ENCODE assay signal across 8 mouse cellular contexts in genomic region chr1:86433359-86433758, GRCm38 (mm10). TPM values are rescaled to one million over a fixed set of nuclear protein-coding genes. Genes with fewer than 3 reads are reported as not detected.
DNase-seq lines count a peak whose midpoint lies in the region; ATAC-seq lines count a peak whose summit lies in the region.

No protein-coding gene starts in this region.

- H3K4me1 ChIP-seq in heart, embryonic 13.5 days: peaks cover 53% of the 10 kb centered on the region
- peaks cover 9% of the 10 kb centered on the region; the same call in 1 of the 2 replicates for H3K4me1 ChIP-seq in brown adipose tissue, adult 24 weeks (ENCODE audit: control insufficient read depth, insufficient read depth, insufficient read length, low read length)
- H3K4me1 ChIP-seq in hindbrain, embryonic 11.5 days (replicated peaks; ENCODE audit: control insufficient read depth, insufficient read depth, low read length): peaks cover 17% of the 10 kb centered on the region
- peaks cover 24% of the 10 kb centered on the region for H3K4me1 ChIP-seq in midbrain, embryonic 11.5 days (ENCODE audit: control insufficient read depth, insufficient read depth, low read length)

- ATAC-seq in heart, embryonic 13.5 days (ENCODE audit: extremely low read depth, insufficient number of reproducible peaks, low FRiP score, low TSS enrichment): no peak
- ATAC-seq in hindbrain, embryonic 11.5 days (ENCODE audit: low FRiP score): no peak
- no peak for ATAC-seq in midbrain, embryonic 11.5 days (ENCODE audit: low FRiP score)
- no peak for ATAC-seq in inflammation-experienced regulatory T-cells, adult 6 months

- DNase-seq in heart, adult 8-10 months (ENCODE audit: low spot score): no peak
- DNase-seq in hindbrain, embryonic 11.5 days (ENCODE audit: low spot score): no peak
- DNase-seq in midbrain, embryonic 11.5 days (ENCODE audit: low spot score, missing footprints): no peak
- no peak for DNase-seq in adrenal gland, adult 18-20 months (ENCODE audit: low spot score in 2 of 2)
- DNase-seq in left cerebral cortex, adult 8-10 months (ENCODE audit: low spot score in 2 of 2): no peak

- no peaks in the 10 kb centered on the region for H3K27me3 ChIP-seq in heart, embryonic 13.5 days (replicated peaks)
- no peaks in the 10 kb centered on the region for H3K27me3 ChIP-seq in hindbrain, embryonic 11.5 days (ENCODE audit: control insufficient read depth, insufficient read depth, low read length)
- no peaks in the 10 kb centered on the region for H3K27me3 ChIP-seq in midbrain, embryonic 11.5 days (ENCODE audit: control insufficient read depth, insufficient read depth, low read length)

- 75% methylated on average over 7 of the region's 7 CpGs for WGBS in heart, embryonic 13.5 days
- WGBS in hindbrain, embryonic 11.5 days: 81% methylated on average over 7 of the region's 7 CpGs
- WGBS in midbrain, embryonic 11.5 days: 81% methylated on average over 7 of the region's 7 CpGs

- H3K36me3 ChIP-seq in heart, embryonic 13.5 days: no peaks in the 10 kb centered on the region
- no peaks in the 10 kb centered on the region for H3K36me3 ChIP-seq in hindbrain, embryonic 11.5 days (ENCODE audit: control insufficient read depth, insufficient read depth, low read length)
- no peaks in the 10 kb centered on the region for H3K36me3 ChIP-seq in midbrain, embryonic 11.5 days (ENCODE audit: control insufficient read depth, insufficient read depth, low read length)

- H3K4me3 ChIP-seq in heart, embryonic 13.5 days: 0 out of 2 replicates have a peak overlapping the region, but pooled peaks have one; percentile 47
- H3K4me3 ChIP-seq in brown adipose tissue, adult 24 weeks (ENCODE audit: insufficient read depth, low read depth, low read length): no peak overlapping the region
- H3K4me3 ChIP-seq in hindbrain, embryonic 11.5 days (ENCODE audit: low read depth, low read length): no peak overlapping the region
- H3K4me3 ChIP-seq in midbrain, embryonic 11.5 days (ENCODE audit: low read depth, low read length): no peak overlapping the region

- H3K9ac ChIP-seq in heart, embryonic 13.5 days: peak overlapping the region; percentile 83
- no peak overlapping the region for H3K9ac ChIP-seq in hindbrain, embryonic 11.5 days (ENCODE audit: low read depth, low read length)
- peak overlapping the region; percentile 70; the same call in 1 of the 2 replicates for H3K9ac ChIP-seq in midbrain, embryonic 11.5 days (ENCODE audit: low read length)

- no peaks in the 10 kb centered on the region for H3K9me3 ChIP-seq in heart, embryonic 13.5 days
- H3K9me3 ChIP-seq in hindbrain, embryonic 11.5 days (ENCODE audit: control insufficient read depth, low read length): no peaks in the 10 kb centered on the region
- H3K9me3 ChIP-seq in midbrain, embryonic 11.5 days (ENCODE audit: control insufficient read depth, low read length): no peaks in the 10 kb centered on the region

- peak overlapping the region; percentile 69 for H3K4me2 ChIP-seq in heart, embryonic 13.5 days
- no peak overlapping the region for H3K4me2 ChIP-seq in hindbrain, embryonic 11.5 days (replicated peaks; ENCODE audit: low read depth, low read length)
- H3K4me2 ChIP-seq in midbrain, embryonic 11.5 days: no peak overlapping the region

- H3K27ac ChIP-seq in heart, embryonic 13.5 days (replicated peaks): peak overlapping the region; percentile 97
- peak overlapping the region; percentile 93 for H3K27ac ChIP-seq in brown adipose tissue, adult 24 weeks (replicated peaks; ENCODE audit: low read depth, low read length)
- peak overlapping the region; percentile 99 for H3K27ac ChIP-seq in hindbrain, embryonic 11.5 days (ENCODE audit: low read depth, low read length)
- H3K27ac ChIP-seq in midbrain, embryonic 11.5 days (ENCODE audit: low read depth, low read length): peak overlapping the region; percentile 100

RNA-seq across cellular contexts. Expression of gene Tex44, which starts 7.2 kb away (rescaled TPM):
- not detected in 2 replicates for polyA plus RNA-seq in heart, embryonic 13.5 days (2015; fragmentation: Nextera tagmentation; extraction: Ambion mirVana)
- not detected for total RNA-seq in heart, adult 8-10 months (2022)
- polyA plus RNA-seq in brown adipose tissue, adult 24 weeks (2012; ENCODE audit: insufficient read depth, insufficient read length, missing spikeins): not detected in 2 replicates
- 0.15 TPM in 1 of 2 replicates, not detected in the other for polyA plus RNA-seq in hindbrain, embryonic 11.5 days (2014; fragmentation: Nextera tagmentation; extraction: Ambion mirVana)
- polyA plus RNA-seq in midbrain, embryonic 11.5 days (2014; fragmentation: Nextera tagmentation; extraction: Ambion mirVana): not detected in 2 replicates
- not detected for total RNA-seq in adrenal gland, adult 18-20 months (2021)
- not detected for total RNA-seq in left cerebral cortex, adult 8-10 months (2022)
- polyA plus RNA-seq in inflammation-experienced regulatory T-cells, adult 6 months (2017; shearing (Covaris generic)): not detected

RNA-seq across cellular contexts. Expression of gene Nmur1, which starts 7.3 kb away (rescaled TPM):
- not detected in 2 replicates for polyA plus RNA-seq in heart, embryonic 13.5 days (2015; fragmentation: Nextera tagmentation; extraction: Ambion mirVana)
- not detected for total RNA-seq in heart, adult 8-10 months (2022)
- not detected in 2 replicates for polyA plus RNA-seq in brown adipose tissue, adult 24 weeks (2012; ENCODE audit: insufficient read depth, insufficient read length, missing spikeins)
- not detected in 2 replicates for polyA plus RNA-seq in hindbrain, embryonic 11.5 days (2014; fragmentation: Nextera tagmentation; extraction: Ambion mirVana)
- polyA plus RNA-seq in midbrain, embryonic 11.5 days (2014; fragmentation: Nextera tagmentation; extraction: Ambion mirVana): not detected in 2 replicates
- total RNA-seq in adrenal gland, adult 18-20 months (2021): not detected
- total RNA-seq in left cerebral cortex, adult 8-10 months (2022): under 1 TPM in 2 of 4 experiments, not detected in 2; 0.37 to 0.59 TPM
- polyA plus RNA-seq in inflammation-experienced regulatory T-cells, adult 6 months (2017; shearing (Covaris generic)): 1 to 10 TPM in 2 of 3 experiments, under 1 TPM in 1; 0.77 to 2.1 (median 1.5) TPM
